Mouse (Mus musculus) heart, adult 9 months (tissue): Measurements from ENCODE around the gene Zfyve28.
A peak's percentile ranks its signal among the peaks of the same experiment; 100 is the strongest.

ENCODE experiments used
- DNase-seq, 2 experiments: peaks; one replicate each; pipeline ENCODE4 v3.0.0; 2022; ENCODE audit warnings: low spot score in 2 of 2

Gene Zfyve28

DNA sequence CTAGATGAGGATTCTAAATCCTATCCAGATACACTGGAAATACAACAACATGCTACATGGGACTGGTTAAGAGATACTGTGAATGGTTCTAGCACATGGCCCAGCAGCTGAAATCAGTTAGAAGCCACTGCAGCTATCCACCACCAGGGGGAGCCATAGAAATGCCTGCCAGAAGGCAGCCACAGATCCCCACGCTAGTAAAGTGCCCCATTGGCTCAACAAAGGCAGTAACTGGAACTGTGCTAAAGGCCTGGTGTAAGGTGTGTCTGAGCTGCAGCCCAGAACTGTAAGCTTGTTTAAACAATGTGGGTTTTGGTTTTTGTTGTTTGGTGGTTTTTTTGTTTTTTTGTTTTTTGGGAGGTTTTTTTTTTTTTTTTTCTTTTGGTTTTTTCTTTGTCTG lies 78.0 kb downstream of the Zfyve28 start:
- peak; percentile 52 to 76 for DNase-seq

DNA sequence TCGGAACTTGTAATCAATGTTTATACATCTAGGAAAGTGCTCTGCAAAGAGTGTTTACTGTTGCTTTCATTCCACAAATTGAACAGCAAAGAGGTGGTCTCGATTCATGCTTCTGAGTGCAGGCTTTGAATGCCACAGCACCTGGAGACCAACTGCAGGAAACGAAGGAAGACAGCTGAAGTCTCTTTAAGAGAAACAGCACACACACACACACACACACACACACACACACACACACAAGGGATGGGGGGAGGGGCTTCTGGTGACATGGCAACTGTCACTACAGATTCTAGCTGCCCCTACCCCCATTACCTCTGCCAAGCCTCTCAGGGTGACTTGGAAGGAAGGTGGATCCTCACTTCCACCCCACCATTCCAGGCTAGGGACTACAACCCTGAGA lies 80.7 kb downstream of the Zfyve28 start:
- DNase-seq: no peak

DNA sequence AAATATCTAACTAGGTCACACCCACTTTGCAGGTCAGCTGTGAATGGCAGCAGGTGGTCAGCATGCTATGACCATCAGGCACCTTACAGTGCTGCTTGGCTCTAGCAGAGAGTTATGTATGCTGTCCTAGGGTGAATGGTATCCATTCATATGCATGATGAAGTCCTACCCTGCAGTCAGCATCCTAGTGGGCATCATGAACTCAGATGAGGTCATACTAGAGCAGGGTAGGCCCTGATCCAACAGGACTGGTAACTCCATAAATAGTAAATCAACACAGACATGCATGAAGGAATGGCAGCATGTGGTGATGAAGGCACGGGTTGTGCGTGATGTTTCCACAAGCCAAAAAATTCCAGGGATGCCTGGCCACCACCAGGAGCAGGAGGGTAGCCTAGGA lies 82.5 kb downstream of the Zfyve28 start:
- no peak for DNase-seq

DNA sequence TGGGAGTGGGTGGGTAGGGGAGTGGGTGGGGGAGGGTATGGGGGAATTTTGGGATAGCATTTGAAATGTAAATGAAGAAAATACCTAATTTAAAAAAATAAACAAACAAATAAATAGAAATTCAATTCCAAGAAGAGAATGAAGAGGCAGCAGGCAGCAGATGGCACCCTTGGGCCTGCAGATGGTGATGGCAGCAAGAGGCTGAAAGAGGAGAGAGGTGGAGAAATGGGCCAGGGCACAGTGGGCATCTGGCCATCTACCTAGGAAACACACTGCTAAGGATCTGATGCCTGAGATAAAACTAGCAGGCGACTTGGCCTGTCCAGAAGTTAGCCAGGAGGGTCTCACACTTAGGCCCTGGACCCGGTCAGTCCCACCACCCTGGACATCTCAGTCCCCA lies 83.3 kb downstream of the Zfyve28 start:
- DNase-seq: no peak

DNA sequence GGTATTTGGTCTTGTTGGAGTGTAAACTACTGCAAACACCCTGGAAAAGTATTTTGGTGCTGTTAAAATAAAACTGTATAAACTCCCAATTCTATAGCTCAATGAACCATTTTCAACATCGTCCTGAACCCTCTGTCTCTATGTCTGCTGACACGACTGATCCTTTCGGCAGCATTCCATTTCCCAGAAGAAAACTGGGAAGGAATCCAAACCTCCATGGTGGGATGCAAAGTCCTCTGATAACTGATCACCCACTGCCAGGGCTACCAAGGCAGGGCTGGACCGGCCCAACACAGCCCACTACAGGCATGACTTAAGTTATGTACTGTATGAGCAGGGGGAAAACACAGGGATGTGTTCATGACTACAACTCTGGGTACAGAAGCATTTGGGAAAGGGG lies 86.2 kb downstream of the Zfyve28 start:
- DNase-seq: no peak

DNA sequence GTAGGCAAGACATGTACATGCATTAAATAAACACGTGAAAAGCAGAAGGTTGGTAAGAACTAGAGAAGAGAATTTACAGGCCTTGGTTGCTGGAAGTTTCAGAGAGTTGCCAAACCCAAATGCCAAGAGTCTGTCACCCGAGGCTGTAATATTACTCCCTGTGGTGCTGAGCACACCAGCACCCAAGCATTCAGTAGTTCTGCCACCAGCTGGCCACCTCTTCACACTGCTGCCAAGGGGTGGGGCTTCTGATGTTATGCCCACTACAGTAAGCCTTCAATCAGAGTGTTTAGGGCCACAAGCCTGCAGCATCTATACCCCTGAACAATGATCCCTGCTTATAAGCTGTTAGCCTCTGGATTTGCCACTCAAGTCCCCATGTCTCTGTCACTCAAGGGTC lies 86.9 kb downstream of the Zfyve28 start:
- no peak for DNase-seq

DNA sequence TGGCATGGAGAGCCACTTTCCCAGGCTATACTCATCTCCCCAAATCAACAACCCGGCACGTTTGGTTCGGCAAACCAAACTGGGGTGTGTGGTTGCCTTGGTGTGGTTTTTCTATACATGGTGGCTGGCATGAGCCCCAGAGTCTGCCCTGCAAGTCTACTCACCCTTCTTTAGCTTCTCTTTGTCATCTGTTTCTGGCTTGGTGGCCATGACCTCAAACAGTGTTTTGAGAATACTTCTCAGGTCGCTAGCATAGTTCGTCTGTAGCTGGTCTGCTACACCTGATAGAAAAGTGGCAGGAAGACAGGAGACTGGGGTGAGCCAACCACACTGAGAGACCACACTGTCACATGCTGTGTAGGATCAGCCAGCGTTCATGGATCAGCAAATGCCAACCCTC lies 89.6 kb downstream of the Zfyve28 start:
- no peak for DNase-seq

DNA sequence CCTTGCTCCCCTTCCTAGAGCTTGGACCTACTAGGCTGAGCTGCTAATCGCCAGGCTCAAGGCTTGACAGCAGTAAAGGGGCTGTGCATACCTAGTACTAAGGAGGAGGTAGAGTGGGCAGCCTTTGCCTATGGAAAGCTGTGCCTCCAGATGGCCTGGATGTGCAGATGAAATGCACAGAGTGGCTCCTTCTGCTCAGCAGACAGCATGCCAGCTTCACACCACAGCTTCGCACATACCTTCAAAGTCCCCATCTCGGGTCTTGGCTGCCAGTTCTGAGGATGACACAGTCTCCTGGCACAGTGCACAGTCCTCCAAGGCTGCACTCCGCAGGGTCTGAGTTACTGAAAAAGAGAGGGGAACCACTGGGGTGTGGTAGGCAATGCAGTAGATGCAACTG lies 91.0 kb downstream of the Zfyve28 start:
- no peak for DNase-seq

DNA sequence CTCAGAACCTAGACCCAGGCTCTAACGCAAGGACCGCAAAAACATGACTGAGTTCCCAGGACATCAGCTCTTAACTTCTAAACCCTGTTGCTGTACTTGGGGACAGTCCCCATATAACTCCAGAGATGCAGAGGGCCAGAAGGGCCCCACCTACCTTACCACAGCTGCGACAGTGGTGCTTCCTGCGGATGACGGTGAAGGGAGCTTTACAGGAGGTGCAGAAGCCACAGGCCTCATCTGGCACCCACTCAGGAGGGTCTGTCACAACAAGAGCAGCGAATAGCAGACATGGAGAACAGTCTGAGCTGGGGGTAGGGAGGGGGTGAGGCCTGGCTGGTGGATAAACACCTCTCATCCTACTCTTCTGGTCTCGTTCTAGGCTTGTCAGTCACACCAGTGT lies 91.8 kb downstream of the Zfyve28 start:
- DNase-seq: no peak

DNA sequence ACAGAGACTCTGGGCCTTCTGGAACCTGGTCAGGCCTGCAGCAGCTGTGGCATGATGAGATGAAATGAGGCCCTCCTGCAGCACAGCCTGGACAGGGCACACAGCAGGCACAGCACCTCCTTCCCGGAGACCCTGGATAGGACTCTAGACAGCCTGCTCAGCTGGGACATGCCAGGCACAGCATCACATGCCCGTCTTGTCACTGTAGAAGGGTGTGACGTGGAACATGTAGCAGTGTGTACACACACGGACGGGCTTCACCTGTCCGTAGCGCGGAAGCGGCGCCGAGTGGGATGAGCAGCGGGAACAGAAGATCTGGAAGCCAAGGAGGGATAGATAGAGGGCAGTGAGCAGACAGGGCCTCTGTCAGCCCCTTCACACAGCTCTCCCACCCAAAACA lies 92.5 kb downstream of the Zfyve28 start:
- no peak for DNase-seq

DNA sequence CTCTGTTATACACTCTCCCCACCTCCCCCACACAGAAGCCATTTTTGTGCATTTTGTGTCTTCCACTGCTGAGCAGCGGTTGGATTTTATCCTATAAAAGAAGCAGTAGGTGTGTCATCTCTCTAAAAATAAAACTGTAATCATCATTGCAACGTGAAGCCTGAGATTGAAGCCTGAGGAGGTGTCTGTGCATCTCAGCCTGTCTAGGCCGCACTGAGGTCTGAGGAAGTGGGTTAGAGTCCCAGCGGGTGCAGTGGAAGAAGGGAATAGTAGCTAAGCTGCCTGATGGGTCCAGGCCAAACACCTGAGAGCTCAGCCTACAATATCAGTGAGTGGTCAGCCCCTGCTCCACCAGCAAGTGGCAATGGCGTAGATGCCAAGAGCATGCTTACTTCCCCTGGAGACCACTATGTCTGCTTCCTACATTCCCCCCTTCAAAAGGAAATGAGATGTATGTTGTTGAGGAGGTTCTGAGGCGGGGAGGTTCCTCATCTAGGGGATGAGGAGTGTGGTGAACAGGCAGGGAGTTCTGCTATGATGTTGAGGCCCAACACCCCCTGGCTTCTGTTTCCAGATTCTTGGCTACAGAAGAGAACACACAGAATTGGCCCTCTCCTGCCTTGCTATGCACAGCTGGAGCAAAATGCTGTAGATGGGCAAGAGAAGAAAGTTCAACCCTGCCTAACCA lies 93.1 kb downstream of the Zfyve28 start:
- no peak for DNase-seq

DNA sequence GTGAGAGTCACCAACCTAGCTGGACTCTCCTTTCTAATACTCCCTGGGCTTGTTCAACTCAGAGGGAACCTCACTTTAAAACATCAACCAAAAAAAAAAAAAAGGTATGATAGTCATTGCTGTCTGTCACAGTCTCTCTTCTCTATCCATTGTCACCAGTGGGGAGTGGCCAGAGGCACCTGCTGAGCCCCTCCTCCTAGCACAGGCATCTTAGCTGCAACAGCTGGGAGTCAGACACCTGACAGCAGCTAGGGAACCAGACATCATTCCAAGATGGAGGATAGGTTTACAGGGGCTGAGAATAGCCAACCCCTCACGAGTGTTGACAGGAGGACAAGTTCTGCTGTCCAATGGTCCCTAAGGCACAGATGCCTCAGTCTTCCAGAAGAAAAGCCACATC lies 93.8 kb downstream of the Zfyve28 start:
- DNase-seq: no peak

DNA sequence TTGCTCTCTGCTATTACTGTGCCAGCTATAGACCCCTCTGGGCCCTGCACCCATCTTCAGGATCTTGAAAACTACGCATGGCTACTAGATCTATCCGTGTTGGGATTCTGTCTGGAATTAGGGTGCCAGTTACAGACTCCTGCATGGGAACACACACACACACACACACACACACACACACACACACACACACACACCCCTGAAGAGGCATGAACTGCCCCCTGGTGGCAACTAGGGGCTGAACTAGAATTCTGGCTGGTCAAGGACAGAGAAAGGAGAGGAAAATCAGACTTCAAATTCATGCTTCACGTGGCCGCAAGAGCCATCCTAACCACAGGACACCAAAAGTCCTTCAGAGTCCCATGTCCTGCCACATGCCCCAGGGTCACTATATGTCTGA lies 96.4 kb downstream of the Zfyve28 start:
- no peak for DNase-seq

DNA sequence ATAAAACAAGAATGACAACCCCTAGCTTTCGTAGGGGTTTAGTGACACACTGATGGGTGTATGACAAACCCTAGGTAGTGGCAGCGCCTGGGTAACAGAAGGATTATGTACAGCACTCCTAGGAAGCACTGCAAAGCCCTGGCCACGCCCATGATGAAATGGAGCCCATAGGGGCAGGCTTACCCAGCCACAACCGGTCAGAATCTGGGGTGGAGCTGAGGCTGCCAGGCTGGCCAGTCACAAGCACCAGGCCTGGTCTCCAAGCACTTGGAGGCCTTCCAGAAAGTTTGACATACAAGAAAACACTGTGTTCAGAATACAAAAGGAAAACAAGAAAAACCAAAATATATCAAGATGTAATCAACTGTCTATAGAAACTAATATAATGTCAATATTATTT lies 97.2 kb downstream of the Zfyve28 start:
- no peak for DNase-seq

DNA sequence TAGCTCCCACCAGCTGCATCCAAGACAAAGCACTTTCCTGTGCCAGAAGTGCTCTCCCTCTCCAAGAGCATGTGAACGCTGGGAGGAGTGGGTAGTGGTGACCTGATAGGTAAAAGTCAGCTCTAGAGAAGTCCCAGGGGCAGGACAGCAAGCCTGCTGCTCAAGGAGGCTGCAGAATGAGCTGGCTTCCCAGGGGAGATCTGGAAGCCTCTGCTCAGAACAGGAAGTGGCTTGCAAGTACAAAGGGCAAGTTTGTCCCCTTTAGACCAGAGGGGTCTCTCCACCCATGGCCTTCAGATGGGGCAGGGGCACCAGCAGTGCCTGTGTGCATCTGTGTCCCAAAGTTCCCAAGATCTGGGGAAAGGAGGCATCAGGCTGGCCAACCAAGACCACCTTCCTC lies 98.7 kb downstream of the Zfyve28 start:
- no peak for DNase-seq

DNA sequence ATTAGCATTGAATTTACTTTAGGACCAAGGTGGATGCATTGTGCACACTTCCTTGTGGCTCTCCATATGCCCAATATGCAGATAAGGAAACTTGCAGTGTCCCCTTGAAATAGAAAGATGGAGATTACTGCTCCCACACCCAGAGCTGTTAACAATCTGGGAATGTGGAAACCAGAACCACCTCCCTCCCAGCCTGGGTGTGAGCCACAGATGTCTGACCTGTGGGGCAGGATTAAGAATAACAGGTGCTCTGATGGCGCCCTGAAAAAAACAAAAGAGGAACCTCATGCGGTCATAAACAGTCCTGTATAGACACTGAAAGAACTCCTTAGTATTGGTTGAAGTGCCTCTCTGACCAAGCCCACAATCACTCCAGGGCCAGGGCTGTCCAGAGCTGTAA lies 99.4 kb downstream of the Zfyve28 start:
- DNase-seq: no peak

DNA sequence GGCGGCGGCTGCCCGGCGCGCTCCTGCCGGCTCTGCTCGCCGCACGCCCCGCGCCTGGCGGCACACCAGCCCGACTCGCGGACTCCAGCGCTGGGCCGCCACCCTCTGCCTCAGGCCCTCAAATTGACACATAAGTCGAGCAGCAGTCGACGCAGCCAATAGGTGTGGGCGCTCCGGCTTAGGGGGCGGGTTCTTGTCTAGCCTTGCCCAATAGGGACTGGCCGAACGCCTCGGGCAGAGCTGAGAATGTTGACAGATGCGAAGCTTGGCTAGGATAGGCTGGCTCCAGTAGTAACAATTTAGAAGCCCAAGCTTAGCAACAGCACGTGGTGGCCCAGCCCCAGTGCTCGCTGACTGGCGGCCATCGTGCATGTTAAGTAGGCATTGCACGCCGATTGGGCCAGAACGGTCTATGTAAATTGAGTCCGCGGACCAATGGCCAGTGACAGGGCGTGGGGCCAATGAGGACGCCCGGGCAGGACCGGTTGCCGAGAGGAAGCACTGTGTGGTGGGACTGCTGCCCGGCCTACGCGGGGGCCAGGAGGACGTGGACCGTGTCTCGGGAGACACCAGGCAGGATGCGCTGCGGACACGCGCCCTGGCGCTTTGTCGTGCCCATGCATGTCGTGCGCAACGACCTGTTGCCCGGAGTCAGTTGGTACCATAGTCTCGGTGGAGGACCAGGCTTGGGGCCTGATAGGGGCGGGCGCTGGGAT lies 100.5 kb downstream of the Zfyve28 start, which contains the start of gene Mxd4:
Mxd4 (minus strand) TSS at position 120 of the 716 bp plus-strand sequence.
- DNase-seq: peak; percentile 100

DNA sequence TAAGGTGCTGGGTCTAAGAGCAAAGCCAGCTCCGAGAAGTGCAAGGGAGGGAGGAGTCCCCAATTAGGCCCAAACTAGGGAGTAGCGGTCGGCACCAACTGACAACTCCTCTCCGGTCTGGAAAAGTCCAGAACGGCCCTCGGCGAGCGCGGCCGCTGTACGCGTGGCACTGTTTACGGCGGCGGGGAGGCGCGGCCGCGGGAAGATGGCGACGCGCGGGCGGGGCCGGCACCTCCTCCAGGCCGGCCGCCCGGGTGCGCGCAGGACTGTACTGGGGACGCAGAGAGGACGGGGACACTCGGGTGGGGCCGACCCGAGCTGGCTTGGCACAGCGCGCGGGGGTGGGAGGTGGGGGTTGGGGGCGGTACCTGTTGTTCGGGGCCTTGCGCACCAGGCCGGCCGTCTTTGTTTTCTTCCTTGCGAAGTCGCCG lies 101.3 kb downstream of the Zfyve28 start:
- peak in 1 of 2 experiments; percentile 50 for DNase-seq

DNA sequence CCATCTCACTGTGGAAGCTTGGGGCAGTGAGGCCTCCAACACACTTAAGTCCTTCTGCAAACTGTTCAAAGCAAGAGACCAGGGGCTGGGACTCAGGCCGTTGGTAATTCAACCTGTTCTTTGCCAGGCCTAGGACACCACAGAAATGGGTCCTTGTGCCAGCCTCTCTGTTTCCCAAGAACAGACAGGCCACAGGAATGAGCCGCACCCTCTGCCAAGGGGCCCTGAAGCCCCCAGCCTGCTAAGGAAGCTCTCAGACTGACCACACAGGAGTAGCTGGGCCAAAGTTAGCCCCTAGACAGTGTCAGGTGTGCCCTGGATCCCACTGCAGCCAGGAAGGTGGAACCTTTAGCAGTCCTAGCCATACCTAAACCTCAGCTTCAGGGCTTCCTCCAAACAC lies 101.9 kb downstream of the Zfyve28 start:
- DNase-seq: no peak

DNA sequence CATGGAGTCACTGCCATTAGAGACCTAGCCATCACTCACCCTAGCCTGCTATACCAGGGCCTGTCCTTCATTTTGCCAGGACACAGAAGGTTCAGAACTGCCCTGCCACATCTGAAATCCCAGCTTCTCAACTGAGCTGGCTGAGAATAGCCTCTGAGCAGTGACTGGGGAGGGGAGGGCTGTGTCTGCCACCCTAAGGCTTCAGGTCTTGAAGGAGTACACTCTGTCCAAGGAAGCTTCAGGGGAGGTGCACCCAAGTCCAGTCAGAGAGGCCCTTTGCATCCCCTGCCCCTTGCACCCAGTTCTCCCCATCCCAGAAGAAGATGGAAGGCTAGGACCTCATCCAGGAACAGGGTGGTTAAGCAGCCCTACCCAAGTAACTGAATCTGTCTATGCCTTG lies 102.5 kb downstream of the Zfyve28 start:
- no peak for DNase-seq

DNA sequence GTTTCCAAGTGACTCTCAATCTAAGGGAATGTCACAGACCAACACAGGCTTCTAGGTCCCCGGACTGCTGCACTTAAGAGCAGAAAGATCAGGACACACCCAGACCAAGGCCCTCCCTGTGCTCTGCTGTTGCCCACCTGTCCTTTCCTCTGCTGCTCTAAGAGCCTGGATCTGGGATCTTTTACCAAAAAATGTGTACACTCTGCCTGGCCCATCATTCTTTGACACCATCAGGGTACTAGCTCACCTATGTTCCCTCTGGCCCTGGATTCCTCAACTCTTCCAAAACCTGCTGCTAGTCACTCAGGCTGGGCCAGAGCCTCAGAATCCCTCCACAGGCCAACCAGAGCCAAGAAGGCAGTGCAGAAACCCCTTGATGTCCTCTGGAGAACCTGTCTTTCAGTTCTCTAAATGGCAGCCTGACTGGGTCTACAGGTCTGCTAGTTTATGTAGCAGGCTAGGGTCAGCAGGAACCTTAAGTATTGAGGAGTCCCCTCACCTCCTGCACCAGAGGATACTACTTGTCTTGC lies 103.1 kb downstream of the Zfyve28 start:
- no peak for DNase-seq

DNA sequence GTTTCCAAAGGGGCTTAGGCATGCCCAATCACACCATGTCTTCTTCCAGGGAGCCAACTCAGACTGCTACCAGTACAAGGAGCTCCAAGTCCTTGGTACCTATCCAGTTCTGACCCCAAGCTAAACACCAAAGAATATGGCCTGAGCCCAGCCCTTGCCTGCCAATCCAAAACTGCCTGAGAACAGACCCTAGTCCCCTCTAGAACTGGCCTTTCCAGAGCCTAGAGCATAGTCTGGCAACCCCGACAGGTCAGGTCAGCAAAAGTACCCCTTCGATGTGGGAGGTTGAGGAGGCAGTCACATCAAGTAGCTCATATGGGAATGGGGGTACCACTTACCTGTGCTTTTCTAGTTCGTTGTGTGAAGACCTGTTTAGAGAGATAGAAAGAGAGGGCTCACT lies 104.3 kb downstream of the Zfyve28 start:
- DNase-seq: no peak

DNA sequence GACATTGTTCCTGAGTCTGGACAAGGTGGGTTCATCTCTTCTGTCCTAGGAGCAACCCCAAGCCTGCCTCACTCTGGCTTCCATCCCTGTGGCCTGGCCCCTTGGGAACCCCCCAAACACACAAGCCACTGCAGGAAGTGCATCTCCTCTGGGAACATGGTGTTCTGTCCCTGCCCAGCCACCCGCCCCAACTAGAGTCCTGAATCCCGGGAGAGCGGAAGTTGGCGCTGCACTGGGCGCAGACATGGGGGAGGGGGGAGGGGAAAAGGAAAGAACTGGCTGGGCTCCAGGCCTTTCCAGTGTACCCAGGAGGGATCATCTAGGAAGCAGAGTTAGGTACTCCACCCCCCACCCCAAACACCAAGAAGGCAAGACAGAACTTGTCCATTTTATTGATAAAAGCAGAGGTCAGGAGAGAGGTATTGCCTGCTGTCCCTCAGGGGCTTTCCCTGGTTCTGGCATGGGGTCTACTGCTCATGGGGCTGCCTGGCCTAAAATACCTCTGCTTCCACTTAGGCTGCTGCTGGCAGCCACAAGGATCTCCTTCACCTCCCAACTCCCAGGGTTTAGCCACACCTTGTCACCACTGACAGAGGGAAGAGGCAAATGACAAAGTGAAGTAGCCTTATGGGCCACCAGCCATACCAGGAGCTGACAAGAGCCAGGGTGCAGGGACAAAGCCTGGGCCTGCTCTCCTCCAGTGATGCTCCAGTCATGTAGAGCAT lies 104.9 kb downstream of the Zfyve28 start:
- DNase-seq: peak; percentile 79 to 88
